In the genomic region with DNA sequence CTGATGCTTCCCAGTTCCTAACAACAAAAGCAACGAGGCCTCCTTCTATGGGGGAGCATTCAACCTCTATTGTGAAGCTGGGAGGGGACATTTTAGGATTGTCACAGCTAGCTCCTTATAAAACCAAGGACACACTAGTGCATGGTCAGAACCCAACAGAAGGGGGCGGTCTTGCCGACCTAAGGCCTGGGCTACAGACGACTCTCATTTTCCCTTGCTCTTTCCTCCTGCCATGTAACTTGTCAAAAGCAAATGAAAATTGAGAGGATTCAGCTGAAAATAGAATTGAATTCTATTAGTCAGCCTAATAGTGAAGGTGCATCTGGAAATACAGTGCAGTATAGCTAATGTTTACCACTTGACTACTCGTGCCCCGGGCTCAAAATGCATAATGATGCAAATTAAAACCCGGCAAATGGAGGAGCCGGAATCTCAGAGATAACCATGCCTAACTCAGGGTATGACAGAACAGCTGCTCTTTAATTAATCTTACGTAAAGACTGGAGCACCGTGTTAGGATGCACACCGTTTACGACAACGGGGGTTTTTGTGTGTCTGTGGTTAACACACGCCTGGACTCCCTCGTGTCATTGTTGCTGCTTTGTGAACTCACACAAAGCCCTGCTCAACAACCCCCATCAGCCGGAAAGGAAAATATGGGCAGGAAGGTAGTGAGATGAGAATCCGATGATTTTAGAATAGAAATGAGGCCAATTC, we compare ENCODE assay signal across 10 mouse cellular contexts.
DNase-seq lines count a peak whose midpoint lies in the region; ATAC-seq and TF ChIP-seq lines count a peak whose summit lies in the region.
"Had no signal": no experiment of that assay in that cellular context is flagged by ENCODE, and none has a peak within 500 bp of the region (broad histone marks: within the 10 kb centered on the region; RNA-seq: fewer than 3 reads in every experiment).

No protein-coding gene starts in this region.

- H3K4me2 ChIP-seq in forebrain, embryonic 12.5 days, result peak overlapping the region; percentile 25
- no peak overlapping the region; the same call in 1 of the 2 replicates for H3K4me2 ChIP-seq in midbrain, embryonic 12.5 days (replicated peaks)
- H3K4me2 ChIP-seq: stomach, embryonic 15.5 days had no signal

- ATAC-seq in forebrain, embryonic 12.5 days (ENCODE audit: low FRiP score), result peak; percentile 51
- peak; percentile 79 for ATAC-seq in midbrain, embryonic 12.5 days (ENCODE audit: low FRiP score, low read depth)

- 41% methylated on average over 17 of the region's 17 CpGs for WGBS in forebrain, embryonic 12.5 days
- 57% methylated on average over 17 of the region's 17 CpGs for WGBS in midbrain, embryonic 12.5 days

- H3K27me3 ChIP-seq in ES-Bruce4 (ENCODE audit: control insufficient read depth, insufficient read depth, low read length, poor library complexity, severe bottlenecking), result no peaks in the 10 kb centered on the region
- no peaks in the 10 kb centered on the region for H3K27me3 ChIP-seq in forebrain, embryonic 12.5 days
- H3K27me3 ChIP-seq in midbrain, embryonic 12.5 days, result no peaks in the 10 kb centered on the region
- H3K27me3 ChIP-seq: stomach, embryonic 15.5 days had no signal

- H3K36me3 ChIP-seq in ES-Bruce4 (ENCODE audit: control insufficient read depth, insufficient read depth, low read length, poor library complexity, severe bottlenecking), result no peaks in the 10 kb centered on the region
- H3K36me3 ChIP-seq in forebrain, embryonic 12.5 days (replicated peaks), result no peaks in the 10 kb centered on the region
- H3K36me3 ChIP-seq in midbrain, embryonic 12.5 days, result no peaks in the 10 kb centered on the region
- H3K36me3 ChIP-seq: stomach, embryonic 15.5 days had no signal

- no peak for TF ChIP-seq POLR2A in ES-Bruce4 (IDR thresholded peaks at IDR 0.05; ENCODE audit: insufficient read depth, low read length)

- H3K4me1 ChIP-seq in ES-Bruce4 (ENCODE audit: control insufficient read depth, insufficient read depth, low read length), result no peaks in the 10 kb centered on the region
- H3K4me1 ChIP-seq in forebrain, embryonic 12.5 days, result peaks cover 35% of the 10 kb centered on the region
- peaks cover 46% of the 10 kb centered on the region for H3K4me1 ChIP-seq in midbrain, embryonic 12.5 days
- H3K4me1 ChIP-seq: stomach, embryonic 15.5 days had no signal

- no peak overlapping the region for H3K4me3 ChIP-seq in ES-Bruce4 (ENCODE audit: low read depth, low read length)
- no peak overlapping the region for H3K4me3 ChIP-seq in forebrain, embryonic 12.5 days (replicated peaks)
- no peak overlapping the region for H3K4me3 ChIP-seq in midbrain, embryonic 12.5 days
- H3K4me3 ChIP-seq: stomach, embryonic 15.5 days had no signal

- no peak overlapping the region for H3K9ac ChIP-seq in ES-Bruce4 (ENCODE audit: low read depth, poor library complexity, severe bottlenecking)
- 0 out of 2 replicates have a peak overlapping the region, but pooled peaks have one; percentile 12 for H3K9ac ChIP-seq in forebrain, embryonic 12.5 days
- H3K9ac ChIP-seq in midbrain, embryonic 12.5 days (replicated peaks), result no peak overlapping the region
- H3K9ac ChIP-seq: stomach, embryonic 15.5 days had no signal

- H3K27ac ChIP-seq in ES-Bruce4 (ENCODE audit: insufficient read depth, low read length), result no peak overlapping the region
- H3K27ac ChIP-seq in forebrain, embryonic 12.5 days, result peak overlapping the region; percentile 71
- peak overlapping the region; percentile 63 for H3K27ac ChIP-seq in midbrain, embryonic 12.5 days (replicated peaks)
- H3K27ac ChIP-seq: stomach, embryonic 15.5 days had no signal

- no peak for TF ChIP-seq EP300 in ES-Bruce4 (IDR thresholded peaks at IDR 0.05; ENCODE audit: insufficient read depth, low read depth, low read length)

- peak; percentile 44 for TF ChIP-seq CTCF in ES-Bruce4 (IDR thresholded peaks at IDR 0.05; ENCODE audit: low read depth, low read length)

- DNase-seq in cerebellum, postnatal 10 days, result peak; percentile 62
- DNase-seq in cerebellum, adult 11-12 months, result no peak
- no peak for DNase-seq in yolk sac, embryonic 10.5 days (ENCODE audit: low spot score)
- no peak for DNase-seq in spleen, postnatal 14 days (ENCODE audit: low spot score in 2 of 2)
- no peak for DNase-seq in gastrocnemius, adult 18-20 months (ENCODE audit: low spot score)
- DNase-seq: heart, postnatal 14 days had no signal

- no peaks in the 10 kb centered on the region for H3K9me3 ChIP-seq in ES-Bruce4 (replicated peaks; ENCODE audit: control insufficient read depth, insufficient read depth, low read length, poor library complexity, severe bottlenecking)
- H3K9me3 ChIP-seq in forebrain, embryonic 12.5 days, result no peaks in the 10 kb centered on the region
- no peaks in the 10 kb centered on the region for H3K9me3 ChIP-seq in midbrain, embryonic 12.5 days
- H3K9me3 ChIP-seq: stomach, embryonic 15.5 days had no signal

Comparison
In these comparisons a context has a peak if more than half of its experiments do, and no peak if none do; other contexts are left out.
1. DNase-seq: peak in cerebellum, postnatal 10 days (2 of 2); none in cerebellum, adult 11-12 months (single experiment), yolk sac, embryonic 10.5 days (single experiment), spleen, postnatal 14 days (0 of 2) and gastrocnemius, adult 18-20 months (single experiment).